Mouse (Mus musculus) kidney, postnatal 36 days (tissue): ENCODE data around the gene Slc12a8.
A peak's percentile ranks its signal among the peaks of the same experiment; 100 is the strongest.

Source experiments
- DNase-seq, 2 experiments: peaks; one replicate each; pipeline ENCODE4 v3.0.0; 2021 to 2022; ENCODE audit warnings: mixed read lengths in 2 of 2

Gene Slc12a8

DNA sequence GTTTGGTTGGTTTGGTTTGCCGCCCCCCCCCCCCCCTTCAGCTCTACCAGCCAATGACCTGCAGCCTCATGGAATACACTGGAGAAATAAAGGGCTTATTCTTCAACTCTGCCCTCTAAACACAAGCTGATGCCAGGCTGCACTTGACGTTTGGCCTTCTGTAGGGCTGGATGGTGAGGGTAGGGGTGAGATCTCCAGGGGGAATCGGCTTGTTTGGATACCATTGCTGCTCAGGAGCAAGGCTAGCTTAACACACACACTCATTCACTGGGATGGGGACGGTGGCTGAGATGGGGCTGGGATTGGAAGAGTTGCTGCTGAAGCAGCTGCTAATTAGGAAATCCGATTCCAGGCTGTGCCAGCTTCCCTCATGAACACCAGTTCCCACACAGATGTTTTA, 183.5 kb downstream of the Slc12a8 start:
- DNase-seq, result no peak

DNA sequence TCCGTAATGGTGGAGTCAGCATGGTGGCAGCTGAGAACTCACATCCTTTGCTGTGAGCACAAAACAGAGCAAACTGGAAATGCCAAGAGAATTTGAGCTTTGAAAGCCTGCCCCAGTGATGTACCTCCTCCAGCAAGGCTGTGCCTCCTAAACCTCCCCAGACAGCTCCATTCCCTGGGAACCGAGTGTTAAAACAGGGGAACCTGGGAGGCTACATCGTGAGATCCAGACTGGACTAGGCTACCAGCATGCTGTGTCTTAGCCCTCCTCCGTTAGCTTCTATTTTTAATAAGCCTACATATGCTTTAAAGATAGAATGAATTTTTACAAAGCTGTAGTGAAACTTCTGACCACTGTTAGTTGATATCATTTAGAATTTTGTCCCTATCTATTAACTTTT, 184.7 kb downstream of the Slc12a8 start:
- no peak for DNase-seq

DNA sequence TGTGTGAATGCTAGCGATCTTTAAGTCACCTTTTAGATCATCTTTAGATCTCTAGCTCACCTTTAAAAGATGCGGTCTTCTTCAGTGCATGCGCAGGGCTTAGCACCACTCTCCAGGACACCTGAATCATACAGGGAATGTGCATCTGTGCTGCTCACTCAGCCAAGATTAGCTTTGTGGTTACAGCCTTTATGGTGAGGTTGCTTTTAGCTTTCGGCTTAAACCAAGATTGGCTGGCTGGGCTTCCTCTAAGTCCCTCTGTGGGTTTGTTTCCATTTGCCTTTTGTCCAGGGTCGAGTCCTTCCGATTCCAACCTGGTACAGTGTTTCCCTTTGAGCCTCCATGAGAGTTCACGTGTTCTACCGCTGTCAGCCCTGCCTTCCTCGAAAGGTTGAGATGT, 187.2 kb downstream of the Slc12a8 start:
- no peak for DNase-seq

DNA sequence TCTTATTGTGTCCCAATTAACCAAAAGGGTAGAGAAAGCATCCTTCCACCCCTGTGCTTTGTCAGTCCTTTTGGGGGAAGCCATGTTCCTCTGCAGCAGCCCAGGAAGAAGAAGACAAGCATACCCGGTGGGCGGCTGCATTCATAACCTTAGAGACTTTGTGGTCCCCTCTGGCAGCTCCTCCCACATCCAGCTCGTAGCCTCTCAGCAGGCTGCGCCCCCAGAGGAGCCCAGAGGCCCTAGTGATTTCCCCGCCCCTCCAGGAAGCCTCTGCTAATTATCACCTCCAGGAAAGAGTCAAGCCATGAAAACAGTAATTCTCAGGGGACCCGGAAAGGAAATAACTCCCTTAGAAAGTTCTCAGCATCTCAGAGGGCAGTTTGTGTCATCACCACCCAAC, 188.1 kb downstream of the Slc12a8 start:
- peak; percentile 58 to 65 for DNase-seq

DNA sequence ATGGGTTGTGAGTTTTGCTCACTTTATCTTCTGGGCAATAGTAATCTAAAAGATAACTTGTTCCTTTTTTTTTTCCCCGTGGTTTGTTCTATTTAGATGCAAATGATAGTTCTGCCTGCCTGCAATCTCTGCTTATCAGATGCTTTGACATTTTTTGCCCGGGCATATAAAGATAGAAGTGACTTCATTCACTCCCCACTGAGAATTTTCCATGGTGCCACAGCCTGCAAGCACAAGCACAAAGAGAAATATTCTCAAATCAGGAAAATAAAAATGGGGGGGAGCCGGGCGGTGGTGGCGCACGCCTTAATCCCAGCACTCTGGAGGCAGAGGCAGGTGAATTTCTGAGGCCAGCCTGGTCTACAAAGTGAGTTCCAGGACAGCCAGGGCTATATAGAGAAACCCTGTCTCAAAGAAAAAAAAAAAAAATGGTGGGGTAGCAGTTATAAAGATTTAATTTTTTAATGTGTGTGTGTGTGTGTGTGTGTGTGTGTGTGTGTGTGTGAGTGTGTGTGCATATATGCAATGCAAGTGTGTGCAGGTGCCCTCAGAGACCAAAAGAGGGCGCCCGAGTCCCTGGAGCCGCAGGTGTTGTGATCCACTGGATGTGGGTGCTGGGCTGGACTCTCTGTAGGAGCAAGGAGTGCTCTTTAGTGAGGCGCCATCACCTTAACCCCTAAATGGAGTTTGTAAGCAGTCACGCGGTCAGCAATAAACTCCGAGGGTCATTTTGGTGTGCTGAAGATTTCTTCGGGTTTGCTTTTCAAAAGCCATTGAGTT, 189.2 kb downstream of the Slc12a8 start:
- no peak for DNase-seq

DNA sequence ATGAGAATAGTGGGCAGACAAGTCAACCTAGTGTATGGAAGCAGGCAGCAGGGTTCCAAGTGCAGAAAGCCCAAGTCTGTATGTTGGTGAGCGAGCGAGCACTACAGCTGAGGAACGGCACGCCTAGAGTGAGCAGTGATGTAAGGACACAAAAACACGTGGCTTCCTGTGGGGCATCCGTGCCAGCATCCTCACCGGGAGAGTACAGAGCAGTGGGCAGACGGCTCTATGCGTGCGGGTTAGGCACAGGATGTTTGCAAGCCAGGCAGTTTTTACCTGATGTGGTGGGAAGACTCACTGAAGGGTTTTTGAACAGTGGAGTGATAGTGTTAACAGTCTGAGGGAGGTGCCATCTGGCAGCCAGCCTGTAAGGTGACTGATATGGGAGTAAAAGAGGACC, 190.9 kb downstream of the Slc12a8 start:
- peak; percentile 32 to 39 for DNase-seq

DNA sequence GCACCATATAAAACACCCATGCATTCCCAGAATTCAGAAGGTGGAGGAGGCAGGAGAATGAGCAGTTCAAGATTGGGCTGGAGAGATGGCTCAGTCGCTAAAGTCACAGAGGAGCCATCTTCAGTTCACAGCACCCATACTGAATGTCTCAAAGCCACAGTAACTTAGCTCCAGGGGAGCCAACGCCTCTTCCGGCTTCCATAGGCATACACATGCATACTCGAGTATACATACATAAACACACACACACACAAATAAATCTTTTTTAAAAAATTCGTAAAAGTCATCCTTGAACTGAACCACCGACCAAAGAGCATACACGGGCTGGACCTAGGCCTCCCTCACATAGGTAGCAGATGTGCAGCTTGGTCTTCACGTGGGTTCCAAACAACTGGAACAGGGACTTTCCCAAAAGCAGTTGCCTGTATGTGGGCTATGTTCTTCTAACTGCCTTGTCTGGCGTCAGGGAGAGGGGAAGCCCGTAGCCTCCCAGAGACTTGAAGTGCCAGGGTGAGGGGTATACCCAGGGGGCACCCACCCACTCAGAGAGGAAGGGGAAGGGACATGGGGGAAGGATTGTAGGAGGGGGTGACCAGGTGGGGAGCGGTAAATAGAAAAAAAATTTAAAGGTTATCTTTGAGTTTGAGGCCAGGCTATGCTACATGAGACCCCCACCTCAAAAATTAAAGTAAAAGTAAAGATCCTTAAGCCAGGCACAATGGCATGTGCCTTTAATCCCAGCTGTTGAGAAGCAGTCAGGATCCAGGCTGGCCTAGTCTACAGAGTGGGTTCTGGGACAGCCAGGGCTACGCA, 191.7 kb downstream of the Slc12a8 start:
- no peak for DNase-seq
